Mouse (Mus musculus): ENCODE measurements around the gene Itsn1. TPM values are rescaled to one million over a fixed set of nuclear protein-coding genes. Genes with fewer than 3 reads are reported as not detected.

Itsn1 gene
- polyA plus RNA-seq, 1 experiment from 2014 or later = 7.8 TPM

- Histone ChIP-seq H3K9me3 (ENCODE audit: control insufficient read depth, low read length) (no peaks in the 10 kb centered on the region), H3K27me3 (ENCODE audit: control insufficient read depth, insufficient read depth, low read length) (no peaks in the 10 kb centered on the region), H3K4me3 (ENCODE audit: low read depth, low read length) (no peak overlapping the region), H3K27ac (replicated peaks) (no peak overlapping the region), H3K9ac (ENCODE audit: low read length) (no peak overlapping the region), H3K4me1 (replicated peaks; ENCODE audit: control insufficient read depth, insufficient read depth) (no peaks in the 10 kb centered on the region), H3K4me2 (replicated peaks; ENCODE audit: low read depth) (no peak overlapping the region), H3K36me3 (ENCODE audit: control insufficient read depth, insufficient read depth, low read length) (peaks cover 7% of the 10 kb centered on the region; the same call in 1 of the 2 replicates)
- TF ChIP-seq EP300 (optimal IDR thresholded peaks at IDR 0.05) (no peak), CTCF (IDR thresholded peaks at IDR 0.05; ENCODE audit: low read depth) (no peak)
- WGBS = 37% methylated on average over 10 of the region's 10 CpGs
- ATAC-seq (ENCODE audit: low FRiP score, low TSS enrichment) (peak; percentile 44; the same call in 1 of the 2 replicates), DNase-seq (ENCODE audit: low spot score) (no peak)
These were observed 117.1 kb downstream of the Itsn1 start for GRCm38 (mm10) chr16:91846089-91846741.

DNA sequence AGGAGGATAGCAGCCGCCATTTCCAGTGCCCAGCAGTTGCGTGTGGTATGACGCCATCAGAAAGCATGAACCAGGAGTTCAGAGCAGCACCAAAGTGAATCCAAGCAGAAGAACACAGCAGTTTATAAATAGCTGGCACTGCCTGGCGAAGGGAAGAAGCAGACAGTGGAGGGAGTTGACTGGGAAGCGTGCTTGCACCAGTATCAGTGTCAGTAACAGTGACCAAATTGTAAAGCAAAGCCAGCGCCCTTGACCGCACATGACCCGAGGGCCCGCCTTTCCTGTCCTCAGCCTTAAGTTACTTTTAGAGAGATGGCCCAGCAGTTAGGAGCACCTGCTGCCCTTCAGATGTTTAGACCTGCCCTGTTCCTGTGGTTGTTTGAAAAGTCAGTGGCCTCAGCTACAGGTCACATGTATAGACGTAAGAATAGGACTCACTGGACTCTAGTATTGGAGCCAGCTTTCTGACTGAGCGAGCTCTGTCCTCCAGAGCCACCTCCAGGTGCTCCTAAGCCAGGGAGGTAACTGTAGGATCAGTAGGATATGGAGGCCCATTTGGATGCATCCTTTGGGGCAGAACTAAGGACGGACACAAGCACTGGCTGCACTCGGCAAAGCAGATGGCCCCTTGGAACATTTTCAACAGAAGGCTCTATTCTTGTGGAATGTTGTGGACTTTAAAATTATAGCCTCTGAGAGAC, 118.6 kb downstream of the Itsn1 start:
- H3K27me3 ChIP-seq (ENCODE audit: control insufficient read depth, insufficient read depth, low read length) = no peaks in the 10 kb centered on the region
- H3K27ac ChIP-seq (replicated peaks) = no peak overlapping the region
- H3K9ac ChIP-seq (ENCODE audit: low read length) = no peak overlapping the region
- H3K4me1 ChIP-seq (replicated peaks; ENCODE audit: control insufficient read depth, insufficient read depth) = no peaks in the 10 kb centered on the region
- peaks cover 12% of the 10 kb centered on the region for H3K36me3 ChIP-seq (ENCODE audit: control insufficient read depth, insufficient read depth, low read length)
- DNase-seq (ENCODE audit: low spot score) = no peak
- H3K4me3 ChIP-seq (ENCODE audit: low read depth, low read length) = no peak overlapping the region
- no peaks in the 10 kb centered on the region for H3K9me3 ChIP-seq (ENCODE audit: control insufficient read depth, low read length)
- 82% methylated on average over 13 of the region's 13 CpGs for WGBS
- no peak for TF ChIP-seq EP300 (optimal IDR thresholded peaks at IDR 0.05)
- TF ChIP-seq CTCF (IDR thresholded peaks at IDR 0.05; ENCODE audit: low read depth) = no peak
- ATAC-seq (ENCODE audit: low FRiP score, low TSS enrichment) = no peak
- H3K4me2 ChIP-seq (replicated peaks; ENCODE audit: low read depth) = no peak overlapping the region

DNA sequence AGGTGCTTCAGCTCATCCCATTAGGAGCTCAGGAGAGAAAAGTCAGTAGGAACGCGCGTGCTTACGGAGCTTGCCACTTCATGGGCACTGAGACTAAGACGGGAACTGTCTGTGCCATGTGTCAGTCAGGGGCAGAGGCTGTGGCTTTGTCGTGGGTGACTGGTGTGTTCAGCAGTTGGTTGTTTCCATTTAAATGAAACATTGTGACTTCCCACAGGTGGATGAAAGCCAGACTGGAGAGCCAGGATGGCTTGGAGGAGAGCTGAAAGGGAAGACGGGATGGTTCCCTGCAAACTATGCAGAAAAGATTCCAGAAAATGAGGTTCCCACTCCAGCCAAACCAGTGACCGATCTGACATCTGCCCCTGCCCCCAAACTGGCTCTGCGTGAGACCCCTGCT, 119.4 kb downstream of the Itsn1 start:
- WGBS = 84% methylated on average over 9 of the region's 9 CpGs

GRCm38 (mm10) chr16:91848906-91849603, 120.0 kb downstream of the Itsn1 start:
- 82% methylated on average over 7 of the region's 7 CpGs for WGBS
- no peak for ATAC-seq (ENCODE audit: low FRiP score, low TSS enrichment)
- no peak overlapping the region; the same call in 1 of the 2 replicates for H3K27ac ChIP-seq (replicated peaks)
- no peak overlapping the region for H3K9ac ChIP-seq (ENCODE audit: low read length)
- TF ChIP-seq EP300 (optimal IDR thresholded peaks at IDR 0.05) = no peak
- TF ChIP-seq CTCF (IDR thresholded peaks at IDR 0.05; ENCODE audit: low read depth) = no peak
- no peaks in the 10 kb centered on the region for H3K9me3 ChIP-seq (ENCODE audit: control insufficient read depth, low read length)
- no peaks in the 10 kb centered on the region for H3K27me3 ChIP-seq (ENCODE audit: control insufficient read depth, insufficient read depth, low read length)
- no peak for DNase-seq (ENCODE audit: low spot score)
- H3K4me2 ChIP-seq (replicated peaks; ENCODE audit: low read depth) = no peak overlapping the region
- no peak overlapping the region for H3K4me3 ChIP-seq (ENCODE audit: low read depth, low read length)
- H3K36me3 ChIP-seq (ENCODE audit: control insufficient read depth, insufficient read depth, low read length) = peaks cover 12% of the 10 kb centered on the region
- H3K4me1 ChIP-seq (replicated peaks; ENCODE audit: control insufficient read depth, insufficient read depth) = no peaks in the 10 kb centered on the region

More for the DNA sequence above, 119.4 kb downstream of the Itsn1 start:
- ATAC-seq (ENCODE audit: low FRiP score, low TSS enrichment) (no peak), DNase-seq (ENCODE audit: low spot score) (no peak)
- no peaks in the 10 kb centered on the region for H3K27me3 ChIP-seq (ENCODE audit: control insufficient read depth, insufficient read depth, low read length)
- H3K27ac ChIP-seq (replicated peaks) = no peak overlapping the region; the same call in 1 of the 2 replicates
- no peak for TF ChIP-seq EP300 (optimal IDR thresholded peaks at IDR 0.05)
- no peak for TF ChIP-seq CTCF (IDR thresholded peaks at IDR 0.05; ENCODE audit: low read depth)
- no peak overlapping the region for H3K9ac ChIP-seq (ENCODE audit: low read length)
- no peaks in the 10 kb centered on the region for H3K4me1 ChIP-seq (replicated peaks; ENCODE audit: control insufficient read depth, insufficient read depth)
- no peak overlapping the region for H3K4me3 ChIP-seq (ENCODE audit: low read depth, low read length)
- no peaks in the 10 kb centered on the region for H3K9me3 ChIP-seq (ENCODE audit: control insufficient read depth, low read length)
- H3K4me2 ChIP-seq (replicated peaks; ENCODE audit: low read depth) = no peak overlapping the region
- peaks cover 12% of the 10 kb centered on the region for H3K36me3 ChIP-seq (ENCODE audit: control insufficient read depth, insufficient read depth, low read length)

DNA sequence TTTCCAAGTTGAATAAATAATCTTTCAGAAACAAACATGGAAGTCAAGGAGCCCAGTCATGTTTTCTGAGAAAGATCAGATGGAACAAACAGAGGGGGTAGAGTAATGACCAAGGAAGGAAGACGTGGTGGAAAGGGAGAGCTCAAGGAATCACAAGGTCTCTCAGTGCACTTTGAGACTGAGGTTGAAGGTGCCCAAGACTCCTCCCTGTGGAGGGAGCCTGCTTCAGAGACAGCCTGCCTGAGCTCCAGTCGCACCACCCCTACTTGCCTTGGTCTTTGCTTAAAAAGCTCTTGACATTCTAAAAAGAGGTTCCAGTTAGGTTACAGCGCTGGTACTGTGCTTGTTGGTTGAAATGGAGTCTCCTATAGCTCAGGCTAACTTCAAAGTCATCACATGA, 121.1 kb downstream of the Itsn1 start:
- Histone ChIP-seq H3K36me3 (ENCODE audit: control insufficient read depth, insufficient read depth, low read length) (peaks cover 15% of the 10 kb centered on the region), H3K9ac (ENCODE audit: low read length) (no peak overlapping the region), H3K9me3 (ENCODE audit: control insufficient read depth, low read length) (no peaks in the 10 kb centered on the region), H3K4me3 (ENCODE audit: low read depth, low read length) (no peak overlapping the region), H3K27me3 (ENCODE audit: control insufficient read depth, insufficient read depth, low read length) (no peaks in the 10 kb centered on the region), H3K4me2 (replicated peaks; ENCODE audit: low read depth) (no peak overlapping the region), H3K4me1 (replicated peaks; ENCODE audit: control insufficient read depth, insufficient read depth) (no peaks in the 10 kb centered on the region), H3K27ac (replicated peaks) (no peak overlapping the region)
- 78% methylated on average over 3 of the region's 3 CpGs for WGBS
- no peak for TF ChIP-seq CTCF (IDR thresholded peaks at IDR 0.05; ENCODE audit: low read depth)
- TF ChIP-seq EP300 (optimal IDR thresholded peaks at IDR 0.05) = no peak
- peak; percentile 39; the same call in 1 of the 2 replicates for ATAC-seq (ENCODE audit: low FRiP score, low TSS enrichment)
- DNase-seq (ENCODE audit: low spot score) = no peak
